In the genomic region with DNA sequence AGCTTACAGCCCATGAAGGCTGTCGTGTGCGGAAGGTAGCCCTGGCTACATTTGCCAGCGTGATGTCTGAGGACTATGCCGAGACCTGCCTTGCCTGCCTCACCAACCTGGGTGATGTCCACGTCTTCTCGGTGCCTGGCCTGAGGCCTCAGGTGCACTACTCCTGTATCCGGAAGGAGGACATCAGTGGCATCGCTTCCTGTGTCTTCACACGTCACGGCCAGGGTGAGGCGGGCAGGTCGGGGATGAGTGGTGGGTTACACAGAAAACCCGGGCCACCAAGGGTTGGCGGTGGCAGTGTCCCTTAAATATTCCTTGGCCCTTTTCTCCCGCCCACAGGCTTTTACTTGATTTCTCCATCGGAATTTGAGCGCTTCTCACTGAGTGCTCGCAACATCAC, we compare ENCODE assay signal across 12 mouse cellular contexts.
"Had no signal": no experiment of that assay in that cellular context is flagged by ENCODE, and none has a peak within 500 bp of the region (broad histone marks: within the 10 kb centered on the region; RNA-seq: fewer than 3 reads in every experiment).

No protein-coding gene starts in this region.

- DNase-seq: kidney, adult 2 months; kidney, postnatal 10 days; kidney, postnatal 36 days; layer of hippocampus, postnatal 36 days; liver, embryonic 13.5 days; lung, embryonic 14.5 days; retina, postnatal 1 day; right cerebral cortex, postnatal 25 days; spleen, adult 18-20 months; thymus, adult 2 months; thymus, postnatal 14 days; thymus, postnatal 4 days had no signal
